Mouse (Mus musculus) cerebellum, adult 2 months (tissue): ENCODE data around the gene Dock2.

Source experiments
- CTCF ChIP-seq: fragments of 200-500 bp; IDR thresholded peaks from 2 replicates; pipeline ENCODE4 v1.5.1; 2011; ENCODE audit warnings: low read depth, mild to moderate bottlenecking, control low read depth, low read length, moderate library complexity, borderline replicate concordance; ENCODE audit not compliant: insufficient read depth
- POLR2A ChIP-seq: fragments of 200-500 bp; IDR thresholded peaks from 2 replicates; pipeline ENCODE4 v1.6.1; 2011; ENCODE audit warnings: low read length, control low read depth, borderline replicate concordance; ENCODE audit not compliant: insufficient read depth

DNA sequence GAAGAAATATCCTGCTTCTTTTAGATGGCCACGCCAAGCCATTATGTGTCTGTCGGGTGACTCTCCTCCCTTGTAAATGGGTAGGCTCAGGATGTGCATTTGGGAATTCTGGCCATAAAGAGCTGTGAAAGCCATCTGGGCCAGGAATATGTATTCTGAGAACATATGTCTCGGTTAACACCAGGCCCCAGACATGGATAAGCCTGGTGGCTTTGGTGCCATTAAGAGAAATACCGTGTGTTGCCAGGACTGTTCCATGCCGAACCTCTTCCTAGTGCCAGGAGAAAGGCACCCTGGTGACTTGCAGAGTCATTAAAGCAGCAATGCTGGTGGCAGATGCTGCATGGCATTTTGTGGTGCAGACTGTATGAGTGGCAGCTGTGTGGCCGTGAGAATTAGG is 406.0 kb downstream of the Dock2 start:
- TF ChIP-seq CTCF (no peak), POLR2A (no peak)
